Mouse (Mus musculus): Measurements from ENCODE around the gene Triobp. TPM values are rescaled to one million over a fixed set of nuclear protein-coding genes. Genes with fewer than 3 reads are reported as not detected.

Triobp gene
- polyA plus RNA-seq, 1 experiment: 19.1 TPM

GRCm38 (mm10) chr15:78948152-78948725 lies 715 bp downstream of the Triobp start:
- Histone ChIP-seq H3K9me3 (ENCODE audit: control insufficient read depth, low read length) (no peaks in the 10 kb centered on the region), H3K36me3 (ENCODE audit: control insufficient read depth) (no peaks in the 10 kb centered on the region; the same call in 1 of the 2 replicates), H3K4me3 (replicated peaks) (peak overlapping the region; percentile 50), H3K27me3 (ENCODE audit: control insufficient read depth) (peaks cover 20% of the 10 kb centered on the region), H3K4me1 (ENCODE audit: control insufficient read depth) (peaks cover 34% of the 10 kb centered on the region)
- no peak for TF ChIP-seq GATA1 (IDR thresholded peaks at IDR 0.05; ENCODE audit: low read length)
- TF ChIP-seq TAL1 (IDR thresholded peaks at IDR 0.05; ENCODE audit: low read length): no peak

GRCm38 (mm10) chr15:78948883-78949282 lies 1.4 kb downstream of the Triobp start:
- H3K4me3 ChIP-seq (replicated peaks): no peak overlapping the region
- H3K4me1 ChIP-seq (ENCODE audit: control insufficient read depth): peaks cover 32% of the 10 kb centered on the region
- TF ChIP-seq GATA1 (IDR thresholded peaks at IDR 0.05; ENCODE audit: low read length) (no peak), TAL1 (IDR thresholded peaks at IDR 0.05; ENCODE audit: low read length) (no peak)
- H3K36me3 ChIP-seq (ENCODE audit: control insufficient read depth): no peaks in the 10 kb centered on the region
- no peaks in the 10 kb centered on the region for H3K9me3 ChIP-seq (ENCODE audit: control insufficient read depth, low read length)
- peaks cover 20% of the 10 kb centered on the region for H3K27me3 ChIP-seq (ENCODE audit: control insufficient read depth)

DNA sequence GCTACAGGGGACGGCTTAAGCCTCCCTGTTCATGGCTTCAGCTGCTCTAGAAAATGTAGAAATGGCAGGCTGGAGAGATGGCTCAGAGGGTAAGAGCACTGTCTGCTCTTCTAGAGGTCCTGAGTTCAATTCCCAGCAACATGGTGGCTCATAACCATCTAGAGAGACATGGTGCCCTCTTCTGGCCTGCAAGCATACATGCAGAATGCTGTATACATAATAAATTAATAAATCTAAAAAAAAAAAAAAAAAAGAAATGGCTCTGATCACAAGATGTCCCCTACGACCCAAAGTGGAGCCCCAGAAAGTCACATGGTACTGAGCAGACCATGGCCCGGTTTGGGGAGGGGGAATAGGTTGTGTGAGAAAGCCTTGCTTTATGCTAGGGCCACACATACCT lies 8.1 kb downstream of the Triobp start:
- no peaks in the 10 kb centered on the region for H3K27me3 ChIP-seq (ENCODE audit: control insufficient read depth)
- H3K9me3 ChIP-seq (ENCODE audit: control insufficient read depth, low read length): no peaks in the 10 kb centered on the region
- no peaks in the 10 kb centered on the region; the same call in 1 of the 2 replicates for H3K4me1 ChIP-seq (ENCODE audit: control insufficient read depth)
- H3K36me3 ChIP-seq (ENCODE audit: control insufficient read depth): no peaks in the 10 kb centered on the region
- no peak overlapping the region for H3K4me3 ChIP-seq (replicated peaks)
- TF ChIP-seq GATA1 (IDR thresholded peaks at IDR 0.05; ENCODE audit: low read length): no peak
- no peak for TF ChIP-seq TAL1 (IDR thresholded peaks at IDR 0.05; ENCODE audit: low read length)

GRCm38 (mm10) chr15:78956351-78956750 lies 8.8 kb downstream of the Triobp start:
- Histone ChIP-seq H3K27me3 (ENCODE audit: control insufficient read depth) (no peaks in the 10 kb centered on the region), H3K4me3 (replicated peaks) (no peak overlapping the region), H3K36me3 (ENCODE audit: control insufficient read depth) (no peaks in the 10 kb centered on the region), H3K9me3 (ENCODE audit: control insufficient read depth, low read length) (no peaks in the 10 kb centered on the region), H3K4me1 (ENCODE audit: control insufficient read depth) (no peaks in the 10 kb centered on the region; the same call in 1 of the 2 replicates)
- TF ChIP-seq GATA1 (IDR thresholded peaks at IDR 0.05; ENCODE audit: low read length) (no peak), TAL1 (IDR thresholded peaks at IDR 0.05; ENCODE audit: low read length) (no peak)

DNA sequence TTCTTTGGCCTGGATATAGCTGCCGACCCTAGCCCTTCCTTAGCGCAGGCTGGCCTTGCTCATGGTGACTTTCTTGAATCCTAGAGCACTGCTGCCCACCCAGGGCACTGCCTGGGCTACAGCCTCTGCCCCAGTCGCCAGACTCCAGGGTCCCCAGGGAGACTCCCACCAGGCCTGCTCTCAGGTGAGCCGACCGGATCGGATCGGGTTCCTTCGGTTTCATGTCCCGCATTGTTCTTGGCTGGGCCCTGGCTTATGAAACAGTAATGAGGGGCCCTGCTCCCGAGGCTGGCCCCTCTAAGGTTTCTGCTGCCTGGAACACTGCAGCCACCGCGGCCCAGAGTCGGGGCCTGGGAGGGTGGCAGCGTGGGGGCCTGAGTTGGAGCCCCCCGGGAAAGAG lies 9.5 kb downstream of the Triobp start:
- no peak overlapping the region for H3K4me3 ChIP-seq (replicated peaks)
- no peaks in the 10 kb centered on the region for H3K9me3 ChIP-seq (ENCODE audit: control insufficient read depth, low read length)
- TF ChIP-seq GATA1 (IDR thresholded peaks at IDR 0.05; ENCODE audit: low read length): no peak
- TF ChIP-seq TAL1 (IDR thresholded peaks at IDR 0.05; ENCODE audit: low read length): no peak
- H3K27me3 ChIP-seq (ENCODE audit: control insufficient read depth): no peaks in the 10 kb centered on the region
- H3K4me1 ChIP-seq (ENCODE audit: control insufficient read depth): no peaks in the 10 kb centered on the region; the same call in 1 of the 2 replicates
- no peaks in the 10 kb centered on the region for H3K36me3 ChIP-seq (ENCODE audit: control insufficient read depth)

DNA sequence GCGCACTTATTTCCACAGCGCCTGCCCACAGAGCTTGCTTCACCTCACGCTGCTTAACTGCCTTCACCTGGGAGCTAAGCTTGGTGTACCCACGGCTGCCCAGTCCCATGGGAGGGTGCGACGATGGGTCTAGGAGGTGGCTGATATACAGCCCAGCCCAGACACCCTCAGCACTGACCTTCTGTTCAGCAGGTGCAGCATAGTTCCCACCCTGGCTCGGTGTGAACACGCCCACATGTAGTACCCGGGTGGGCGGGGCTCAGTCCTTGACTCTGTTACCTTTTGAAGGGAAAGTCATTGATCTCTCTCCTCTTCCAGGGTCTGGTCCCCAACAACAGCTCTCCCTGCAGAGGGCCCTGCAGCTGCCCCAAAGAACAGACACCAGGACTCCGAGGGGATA lies 12.0 kb downstream of the Triobp start:
- H3K36me3 ChIP-seq (ENCODE audit: control insufficient read depth): no peaks in the 10 kb centered on the region
- no peaks in the 10 kb centered on the region for H3K9me3 ChIP-seq (ENCODE audit: control insufficient read depth, low read length)
- H3K27me3 ChIP-seq (ENCODE audit: control insufficient read depth): no peaks in the 10 kb centered on the region
- H3K4me3 ChIP-seq (replicated peaks): no peak overlapping the region
- TF ChIP-seq GATA1 (IDR thresholded peaks at IDR 0.05; ENCODE audit: low read length) (no peak), TAL1 (IDR thresholded peaks at IDR 0.05; ENCODE audit: low read length) (no peak)
- H3K4me1 ChIP-seq (ENCODE audit: control insufficient read depth): no peaks in the 10 kb centered on the region; the same call in 1 of the 2 replicates

GRCm38 (mm10) chr15:78960088-78960487 lies 12.6 kb downstream of the Triobp start:
- Histone ChIP-seq H3K9me3 (ENCODE audit: control insufficient read depth, low read length) (no peaks in the 10 kb centered on the region), H3K27me3 (ENCODE audit: control insufficient read depth) (no peaks in the 10 kb centered on the region), H3K4me1 (ENCODE audit: control insufficient read depth) (no peaks in the 10 kb centered on the region; the same call in 1 of the 2 replicates), H3K36me3 (ENCODE audit: control insufficient read depth) (no peaks in the 10 kb centered on the region), H3K4me3 (replicated peaks) (no peak overlapping the region)
- TF ChIP-seq GATA1 (IDR thresholded peaks at IDR 0.05; ENCODE audit: low read length) (no peak), TAL1 (IDR thresholded peaks at IDR 0.05; ENCODE audit: low read length) (no peak)

- H3K4me3 ChIP-seq (replicated peaks): no peak overlapping the region
- H3K27me3 ChIP-seq (ENCODE audit: control insufficient read depth): peaks cover 3% of the 10 kb centered on the region; the same call in 1 of the 2 replicates
- H3K36me3 ChIP-seq (ENCODE audit: control insufficient read depth): no peaks in the 10 kb centered on the region
- H3K4me1 ChIP-seq (ENCODE audit: control insufficient read depth): no peaks in the 10 kb centered on the region
- TF ChIP-seq GATA1 (IDR thresholded peaks at IDR 0.05; ENCODE audit: low read length) (no peak), TAL1 (IDR thresholded peaks at IDR 0.05; ENCODE audit: low read length) (no peak)
- no peaks in the 10 kb centered on the region for H3K9me3 ChIP-seq (ENCODE audit: control insufficient read depth, low read length)
These were observed 15.4 kb downstream of the Triobp start for GRCm38 (mm10) chr15:78962885-78963284.

DNA sequence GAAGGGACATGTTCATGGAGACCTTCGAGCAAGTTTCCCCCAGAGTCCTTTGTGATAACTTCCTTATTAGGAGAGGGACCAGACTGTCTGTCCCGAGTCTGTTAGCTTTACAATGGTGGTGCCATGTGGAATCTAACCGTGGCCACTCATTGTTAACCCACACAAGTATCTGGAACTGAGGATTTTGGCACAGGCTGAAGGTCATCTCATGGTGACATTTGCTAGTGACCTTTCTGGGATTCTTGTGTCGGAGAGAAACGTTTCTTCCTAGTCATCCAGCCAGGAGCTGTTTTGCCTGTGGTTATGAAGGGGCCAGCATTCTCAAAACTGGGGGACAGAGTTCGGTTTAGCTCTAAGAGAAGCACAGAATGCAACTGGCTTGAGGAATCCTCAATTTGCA lies 24.1 kb downstream of the Triobp start:
- TF ChIP-seq GATA1 (IDR thresholded peaks at IDR 0.05; ENCODE audit: low read length): no peak
- no peak for TF ChIP-seq TAL1 (IDR thresholded peaks at IDR 0.05; ENCODE audit: low read length)
- no peak overlapping the region for H3K4me3 ChIP-seq (replicated peaks)
- peaks cover 5% of the 10 kb centered on the region for H3K27me3 ChIP-seq (ENCODE audit: control insufficient read depth)
- no peaks in the 10 kb centered on the region for H3K9me3 ChIP-seq (ENCODE audit: control insufficient read depth, low read length)
- no peaks in the 10 kb centered on the region for H3K36me3 ChIP-seq (ENCODE audit: control insufficient read depth)
- H3K4me1 ChIP-seq (ENCODE audit: control insufficient read depth): no peaks in the 10 kb centered on the region

DNA sequence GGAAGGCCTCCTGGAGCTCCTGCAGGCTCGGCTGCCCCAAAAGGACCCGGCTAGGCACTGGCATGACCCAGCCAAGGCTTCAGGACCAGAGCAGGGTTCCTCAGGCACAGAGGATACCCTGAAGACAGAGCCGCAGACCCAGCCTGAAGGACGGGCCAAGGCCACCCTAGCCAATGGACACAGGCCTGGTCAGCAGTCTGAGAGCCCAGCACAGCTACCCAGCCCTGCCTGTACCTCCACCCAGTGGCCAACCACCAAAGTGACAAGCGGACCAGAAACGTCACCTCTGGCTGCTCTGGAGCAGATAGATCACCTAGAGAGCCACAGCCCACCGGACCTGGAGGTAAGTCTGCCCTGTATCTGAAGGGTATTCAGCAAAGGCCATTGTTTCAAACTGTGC lies 26.4 kb downstream of the Triobp start:
- Histone ChIP-seq H3K4me3 (replicated peaks) (no peak overlapping the region), H3K4me1 (ENCODE audit: control insufficient read depth) (peaks cover 4% of the 10 kb centered on the region), H3K36me3 (ENCODE audit: control insufficient read depth) (no peaks in the 10 kb centered on the region), H3K27me3 (ENCODE audit: control insufficient read depth) (peaks cover 3% of the 10 kb centered on the region), H3K9me3 (ENCODE audit: control insufficient read depth, low read length) (no peaks in the 10 kb centered on the region)
- TF ChIP-seq GATA1 (IDR thresholded peaks at IDR 0.05; ENCODE audit: low read length) (no peak), TAL1 (IDR thresholded peaks at IDR 0.05; ENCODE audit: low read length) (no peak)

Measured in erythroblast, embryonic 14.5 days (primary cell).